Mouse (Mus musculus) ES-Bruce4 (cell line): ENCODE results near the gene Foxr1.

Source experiments
- CTCF ChIP-seq: IDR thresholded peaks from one replicate; pipeline ENCODE4 v1.8.1; 2011; ENCODE audit warnings: low read depth, low read length
- POLR2A ChIP-seq: IDR thresholded peaks from one replicate; pipeline ENCODE4 v1.8.1; 2011; ENCODE audit warnings: low read length; ENCODE audit not compliant: insufficient read depth

DNA sequence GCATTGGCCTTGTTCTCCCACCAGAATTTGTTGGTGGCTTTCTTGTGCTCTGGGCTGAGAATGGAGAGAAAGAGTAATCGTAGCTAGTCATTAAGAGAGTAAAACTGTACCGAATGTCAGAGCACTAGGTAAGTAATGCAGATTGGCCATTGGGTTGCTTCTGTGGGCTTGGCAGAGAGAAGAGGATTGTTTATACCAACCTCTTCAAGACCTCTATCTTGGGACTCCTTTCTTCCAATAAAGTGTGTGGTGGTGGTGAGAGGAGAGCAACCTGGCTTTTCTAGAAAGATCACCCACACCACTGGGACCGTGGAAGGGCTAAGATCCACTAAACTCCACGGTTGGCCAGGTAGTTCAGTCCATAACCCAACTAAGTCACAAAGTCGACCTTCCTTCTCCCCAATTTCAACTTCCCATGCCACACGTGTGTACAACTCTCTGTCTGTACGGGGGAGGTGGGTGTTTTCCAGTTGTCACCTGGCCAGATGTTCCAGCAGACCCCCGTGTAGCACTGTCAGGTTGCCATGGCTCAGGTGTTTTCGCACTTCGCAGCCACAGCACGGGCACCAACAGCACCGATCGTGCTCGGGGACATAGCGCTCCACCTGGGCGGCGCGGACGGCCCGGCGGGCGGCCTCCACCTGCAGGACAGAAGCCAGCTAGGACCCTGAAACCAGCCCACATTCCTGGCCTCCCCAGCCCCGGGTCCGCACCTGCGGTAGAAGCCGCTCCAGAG lies 23.6 kb downstream of the Foxr1 start:
- TF ChIP-seq CTCF (no peak), POLR2A (no peak)
